In the genomic region with DNA sequence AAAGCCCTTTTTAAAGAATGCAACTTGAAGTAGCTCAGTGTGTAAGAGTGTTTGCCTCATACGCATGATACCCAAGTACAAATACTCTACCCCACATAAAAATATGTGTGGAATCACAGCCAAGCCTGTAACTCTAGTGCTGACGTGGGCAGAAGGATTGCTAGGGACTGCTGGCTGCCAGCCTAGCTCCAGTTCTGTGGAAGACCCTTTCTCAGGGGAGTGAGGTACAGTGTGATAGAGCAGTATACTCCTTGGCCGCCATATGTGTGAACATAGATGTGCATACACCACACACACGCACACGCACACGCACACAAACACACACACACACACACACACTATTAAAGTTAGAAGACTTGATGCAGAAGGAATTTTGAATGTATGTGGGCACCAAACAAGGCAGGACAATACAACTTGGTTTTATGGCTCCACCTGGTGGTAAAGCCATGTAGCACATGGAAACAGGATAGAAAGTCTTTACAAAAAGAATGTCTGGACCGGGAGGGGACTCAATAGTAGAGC, we compare ENCODE assay signal across 8 mouse cellular contexts. TPM values are rescaled to one million over a fixed set of nuclear protein-coding genes. Genes with fewer than 3 reads are reported as not detected.
DNase-seq lines count a peak whose midpoint lies in the region; ATAC-seq and TF ChIP-seq lines count a peak whose summit lies in the region.
"Had no signal": no experiment of that assay in that cellular context is flagged by ENCODE, and none has a peak within 500 bp of the region (broad histone marks: within the 10 kb centered on the region; RNA-seq: fewer than 3 reads in every experiment).

No protein-coding gene starts in this region.

- no peak overlapping the region for H3K4me2 ChIP-seq in heart, postnatal 0 days (ENCODE audit: low read depth, low read length)
- H3K4me2 ChIP-seq: limb, embryonic 15.5 days had no signal

- H3K36me3 ChIP-seq in heart, postnatal 0 days (replicated peaks; ENCODE audit: control insufficient read depth, insufficient read depth, low read length) = peaks cover 21% of the 10 kb centered on the region; the same call in 1 of the 2 replicates

- ATAC-seq in heart, postnatal 0 days (ENCODE audit: insufficient read depth, low read depth) = peak; percentile 68

- WGBS in heart, postnatal 0 days = 49% methylated on average over 7 of the region's 7 CpGs

- no peaks in the 10 kb centered on the region for H3K27me3 ChIP-seq in heart, postnatal 0 days (ENCODE audit: control insufficient read depth, insufficient read depth, low read length)
- H3K27me3 ChIP-seq: limb, embryonic 15.5 days had no signal

- H3K27ac ChIP-seq in heart, postnatal 0 days (ENCODE audit: low read depth) = 0 out of 2 replicates have a peak overlapping the region, but pooled peaks have one; percentile 20
- H3K27ac ChIP-seq: limb, embryonic 15.5 days had no signal

- peak; percentile 88 for TF ChIP-seq CTCF in heart, postnatal 0 days (IDR thresholded peaks at IDR 0.05; ENCODE audit: low read depth)

- no peak overlapping the region for H3K4me3 ChIP-seq in heart, postnatal 0 days (ENCODE audit: low read depth, low read length)
- H3K4me3 ChIP-seq: limb, embryonic 15.5 days had no signal

- no peaks in the 10 kb centered on the region for H3K4me1 ChIP-seq in heart, postnatal 0 days (ENCODE audit: control insufficient read depth, insufficient read depth)
- H3K4me1 ChIP-seq: limb, embryonic 15.5 days had no signal

- H3K9ac ChIP-seq in heart, postnatal 0 days (replicated peaks; ENCODE audit: low read depth, low read length) = no peak overlapping the region
- H3K9ac ChIP-seq: limb, embryonic 15.5 days had no signal

- TF ChIP-seq EP300 in heart, postnatal 0 days (IDR thresholded peaks at IDR 0.05; ENCODE audit: low read depth) = no peak

- peak; percentile 51 for DNase-seq in ES-CJ7 (ENCODE audit: low read depth, low spot score)
- peak; percentile 40 to 45 for DNase-seq in adrenal gland, adult 18-20 months (ENCODE audit: low spot score in 2 of 2)
- DNase-seq in embryo, embryonic 10.5 days (ENCODE audit: low spot score) = peak; percentile 81
- peak; percentile 72 for DNase-seq in heart, postnatal 0 days (ENCODE audit: low spot score)
- DNase-seq in layer of hippocampus, adult 18-20 months (ENCODE audit: low spot score in 2 of 2) = peak; percentile 29 to 80
- peak; percentile 76 for DNase-seq in lung, postnatal 14 days
- peak; percentile 46 to 70 for DNase-seq in right cerebral cortex, postnatal 10 days (ENCODE audit: low spot score in 2 of 2)

- H3K9me3 ChIP-seq in heart, postnatal 0 days (replicated peaks; ENCODE audit: control insufficient read depth, low read length) = no peaks in the 10 kb centered on the region
- H3K9me3 ChIP-seq: limb, embryonic 15.5 days had no signal

RNA-seq across cellular contexts. Expression of a gene that starts 41.2 kb away (rescaled TPM):
- 10 to 100 TPM; 30.2 to 34.3 TPM for total RNA-seq in adrenal gland, adult 18-20 months (2021)
- 24.5 and 29.9 TPM in 2 replicates for total RNA-seq in heart, postnatal 0 days (2014; rRNA removed; ENCODE audit: low replicate concordance)
- 6.0 TPM in 2 replicates for polyA plus RNA-seq in heart, postnatal 0 days (2015; fragmentation: Nextera tagmentation; extraction: Ambion mirVana)
- 10 to 100 TPM; 41.8 to 42.0 TPM for total RNA-seq in layer of hippocampus, adult 18-20 months (2021)
